ENCODE assay signal across 12 mouse cellular contexts in genomic region chr17:6110956-6111355, GRCm38 (mm10). TPM values are rescaled to one million over a fixed set of nuclear protein-coding genes. Genes with fewer than 3 reads are reported as not detected.
DNase-seq lines count a peak whose midpoint lies in the region; ATAC-seq and TF ChIP-seq lines count a peak whose summit lies in the region.
"Had no signal": no experiment of that assay in that cellular context is flagged by ENCODE, and none has a peak within 500 bp of the region (broad histone marks: within the 10 kb centered on the region; RNA-seq: fewer than 3 reads in every experiment).

No protein-coding gene starts in this region.

- in situ Hi-C loops in CH12.LX (cut with MboI; ENCODE audit: low pct_ligation_motif_present, low pct_unique_long_range_greater_than_20kb, low sequenced_read_pairs) = no loop called here

- H3K79me2 ChIP-seq in CH12.LX (replicated peaks; ENCODE audit: control insufficient read depth, extremely low read depth, insufficient read depth, poor library complexity, severe bottlenecking) = no peaks in the 10 kb centered on the region

- WGBS in kidney, postnatal 0 days = 78% methylated on average over 3 of the region's 3 CpGs

- H3K9me3 ChIP-seq in kidney, postnatal 0 days (replicated peaks; ENCODE audit: low read length) = no peaks in the 10 kb centered on the region
- no peaks in the 10 kb centered on the region for H3K9me3 ChIP-seq in CH12.LX (replicated peaks; ENCODE audit: low read length)
- H3K9me3 ChIP-seq: heart, embryonic 13.5 days; liver, embryonic 15.5 days; neural tube, embryonic 13.5 days had no signal

- dilution Hi-C loops in CH12.LX (cut with MboI; ENCODE audit: extremely low pct_ligation_motif_present, extremely low pct_unique_long_range_greater_than_20kb, low sequenced_read_pairs) = no loop called here

- no peak overlapping the region for H3K4me3 ChIP-seq in kidney, postnatal 0 days (replicated peaks; ENCODE audit: low read depth, low read length)
- H3K4me3 ChIP-seq in CH12.LX (replicated peaks in 1 of 3; ENCODE audit: low read depth in 2 of 3, low read length in 2 of 3, poor library complexity in 1 of 3) = no peak overlapping the region
- H3K4me3 ChIP-seq: heart, embryonic 13.5 days; liver, embryonic 15.5 days; neural tube, embryonic 13.5 days had no signal

- TF ChIP-seq EP300 in CH12.LX (IDR thresholded peaks at IDR 0.05; ENCODE audit: low read length) = no peak

- no peak overlapping the region for H3K4me2 ChIP-seq in kidney, postnatal 0 days (ENCODE audit: low read length)
- H3K4me2 ChIP-seq in CH12.LX (ENCODE audit: insufficient read depth, low read depth, poor library complexity, severe bottlenecking) = no peak overlapping the region
- H3K4me2 ChIP-seq: heart, embryonic 13.5 days; liver, embryonic 15.5 days; neural tube, embryonic 13.5 days had no signal

- H3K9ac ChIP-seq in kidney, postnatal 0 days (ENCODE audit: low read depth, low read length) = no peak overlapping the region
- no peak overlapping the region for H3K9ac ChIP-seq in CH12.LX (ENCODE audit: insufficient read depth, low read depth)
- H3K9ac ChIP-seq: heart, embryonic 13.5 days; liver, embryonic 15.5 days; neural tube, embryonic 13.5 days had no signal

- no peak for TF ChIP-seq POLR2A in CH12.LX (IDR thresholded peaks at IDR 0.05; ENCODE audit: low read depth, low read length)

- no peaks in the 10 kb centered on the region for H3K27me3 ChIP-seq in kidney, postnatal 0 days (ENCODE audit: insufficient read depth, low read length)
- H3K27me3 ChIP-seq in CH12.LX (replicated peaks) = no peaks in the 10 kb centered on the region
- H3K27me3 ChIP-seq: heart, embryonic 13.5 days; neural tube, embryonic 13.5 days had no signal

- peak; percentile 54 for DNase-seq in cerebellum, adult 9-10 months
- DNase-seq in cerebellum, adult 18-20 months = no peak
- DNase-seq in kidney, postnatal 0 days (ENCODE audit: low spot score) = no peak
- no peak for DNase-seq in kidney, adult 11 months
- DNase-seq in CH12.LX (ENCODE audit: extremely low read depth) = peak; percentile 42
- peak; percentile 37 for DNase-seq in induced T-regulatory cell, adult 2 months (ENCODE audit: low read depth)
- DNase-seq in ovary, postnatal 14 days (ENCODE audit: low spot score) = no peak
- no peak for DNase-seq in frontal cortex, postnatal 14 days (ENCODE audit: low spot score in 2 of 2)
- DNase-seq: right cerebral cortex, postnatal 4 days had no signal

- no peak for ATAC-seq in kidney, postnatal 0 days (replicated peaks; ENCODE audit: low FRiP score, low read depth)

- peak; percentile 56 for TF ChIP-seq RAD21 in CH12.LX (IDR thresholded peaks at IDR 0.05; ENCODE audit: low read depth, low read length)

- no peaks in the 10 kb centered on the region for H3K36me3 ChIP-seq in kidney, postnatal 0 days (ENCODE audit: insufficient read depth, low read length)
- peaks cover 0 to 33% of the 10 kb centered on the region in 2 experiments for H3K36me3 ChIP-seq in CH12.LX (replicated peaks in 1 of 2; ENCODE audit: control insufficient read depth in 1 of 2, insufficient read depth in 1 of 2, low read length in 1 of 2)
- H3K36me3 ChIP-seq: liver, embryonic 15.5 days had no signal

- H3K27ac ChIP-seq in kidney, postnatal 0 days = no peak overlapping the region
- no peak overlapping the region for H3K27ac ChIP-seq in CH12.LX (ENCODE audit: insufficient read depth, low read depth)
- H3K27ac ChIP-seq: heart, embryonic 13.5 days; liver, embryonic 15.5 days; neural tube, embryonic 13.5 days had no signal

- 0 out of 2 replicates have a peak, but pooled peaks cover 7% of the 10 kb centered on the region for H3K4me1 ChIP-seq in kidney, postnatal 0 days (replicated peaks; ENCODE audit: insufficient read depth, low read length)
- H3K4me1 ChIP-seq in CH12.LX (ENCODE audit: control insufficient read depth in 1 of 2, insufficient read depth in 2 of 2) = peaks cover 2 to 16% of the 10 kb centered on the region in 2 experiments; a peak in 2 of 4 replicates

- peak; percentile 49; the same call in 1 of the 2 replicates for TF ChIP-seq CTCF in kidney, postnatal 0 days (IDR thresholded peaks at IDR 0.05; ENCODE audit: low read depth)
- TF ChIP-seq CTCF in CH12.LX (conservative IDR thresholded peaks at IDR 0.05 in 1 of 2, IDR thresholded peaks at IDR 0.05 in 1 of 2; ENCODE audit: low read depth in 2 of 2, low read length in 2 of 2) = peak in 1 of 2 experiments; percentile 54; a peak in 2 of 4 replicates

TF ChIP-seq in CH12.LX, 34 proteins besides CTCF, POLR2A, EP300 and RAD21:
- TF ChIP-seq SMC3 (IDR thresholded peaks at IDR 0.05; ENCODE audit: low read depth, low read length) (peak; percentile 41), CHD2 (IDR thresholded peaks at IDR 0.05; ENCODE audit: low read length) (no peak), USF2 (conservative IDR thresholded peaks at IDR 0.05; ENCODE audit: low read depth, low read length) (no peak), MXI1 (IDR thresholded peaks at IDR 0.05; ENCODE audit: low read depth, low read length) (no peak), MAZ (IDR thresholded peaks at IDR 0.05; ENCODE audit: low read depth, low read length) (0 out of 2 replicates have a peak, but pooled peaks have one; percentile 29), RCOR1 (conservative IDR thresholded peaks at IDR 0.05; ENCODE audit: low read depth, low read length) (no peak), UBTF (IDR thresholded peaks at IDR 0.05; ENCODE audit: low read depth, low read length) (no peak)
TF ChIP-seq in CH12.LX: peak in this region for 2.

RNA-seq across cellular contexts. Expression of gene Tulp4, which starts 4.7 kb away (rescaled TPM):
- 43.8 and 57.3 TPM in 2 replicates for polyA plus RNA-seq in kidney, postnatal 0 days (2015; fragmentation: Nextera tagmentation; extraction: Ambion mirVana)
- 49.3 and 50.7 TPM in 2 replicates for total RNA-seq in CH12.LX (2012; rRNA removed)
- 7.8 TPM in 2 replicates for total RNA-seq in CH12.LX (2014; rRNA removed)
- polyA plus RNA-seq in CH12.LX (2012; ENCODE audit: insufficient read length, low read depth) = 31.7 and 33.6 TPM in 2 replicates

RNA-seq across cellular contexts. Expression of gene Gtf2h5, which starts 31.4 kb away (rescaled TPM):
- 188 TPM in 2 replicates for polyA plus RNA-seq in kidney, postnatal 0 days (2015; fragmentation: Nextera tagmentation; extraction: Ambion mirVana)
- 97.8 and 115 TPM in 2 replicates for total RNA-seq in CH12.LX (2012; rRNA removed)
- 62.2 and 74.9 TPM in 2 replicates for total RNA-seq in CH12.LX (2014; rRNA removed)
- polyA plus RNA-seq in CH12.LX (2012; ENCODE audit: insufficient read length, low read depth) = 116 and 117 TPM in 2 replicates

RNA-seq across cellular contexts. Expression of gene Serac1, which starts 31.4 kb away (rescaled TPM):
- polyA plus RNA-seq in kidney, postnatal 0 days (2015; fragmentation: Nextera tagmentation; extraction: Ambion mirVana) = 2.2 and 2.4 TPM in 2 replicates
- total RNA-seq in CH12.LX (2012; rRNA removed) = 2.1 and 2.9 TPM in 2 replicates
- total RNA-seq in CH12.LX (2014; rRNA removed) = 1.9 and 2.2 TPM in 2 replicates
- 2.4 and 2.9 TPM in 2 replicates for polyA plus RNA-seq in CH12.LX (2012; ENCODE audit: insufficient read length, low read depth)

Comparison
In these comparisons a context has a peak if more than half of its experiments do, and no peak if none do; other contexts are left out.
1. DNase-seq: peak in cerebellum, adult 9-10 months (single experiment), CH12.LX (single experiment) and induced T-regulatory cell, adult 2 months (single experiment); none in cerebellum, adult 18-20 months (0 of 2), kidney, postnatal 0 days (single experiment), kidney, adult 11 months (single experiment), ovary, postnatal 14 days (single experiment) and frontal cortex, postnatal 14 days (0 of 2).